Mouse (Mus musculus) left cerebral cortex, postnatal 14 days (tissue): ENCODE data around the gene Tsc22d2. TPM values are rescaled to one million over a fixed set of nuclear protein-coding genes. Genes with fewer than 3 reads are reported as not detected.

ENCODE experiments used
- DNase-seq, 2 experiments: peaks; one replicate each; pipeline ENCODE4 v3.0.0; 2021 to 2022; ENCODE audit warnings: low spot score in 2 of 2, mixed read lengths in 1 of 2
- intact Hi-C: fragments of 180-260 bp; cut with DNase I; formaldehyde crosslinking; loops from one replicate; pipeline ENCODE4 v1.15.1; 2025
- total RNA-seq, 2 experiments: library from RNA; stranded (reverse); gene quantifications; 2 replicates each; pipeline ENCODE4 v1.2.3; 2021

The Tsc22d2 gene
- total RNA-seq, 2 experiments from 2014 or later: 34.7 to 35.6 TPM

GRCm38 (mm10) chr3:58503720-58504333 lies 89.3 kb downstream of the Tsc22d2 start:
- intact Hi-C loops: no loop called here
- no peak for DNase-seq

- intact Hi-C loops: no loop called here
- no peak for DNase-seq
Observed at GRCm38 (mm10) chr3:58504676-58505075, 90.2 kb downstream of the Tsc22d2 start.

- intact Hi-C loops: no loop called here
- DNase-seq: no peak
Observed at GRCm38 (mm10) chr3:58508020-58508750, 93.7 kb downstream of the Tsc22d2 start.

GRCm38 (mm10) chr3:58511581-58511980 lies 97.1 kb downstream of the Tsc22d2 start:
- intact Hi-C loops: no loop called here
- DNase-seq: no peak

- intact Hi-C loops: no loop called here
- no peak for DNase-seq
Observed at GRCm38 (mm10) chr3:58512740-58513139, 98.2 kb downstream of the Tsc22d2 start.

- DNase-seq: no peak
- intact Hi-C loops: no loop called here
Observed at GRCm38 (mm10) chr3:58513483-58513882, 99.0 kb downstream of the Tsc22d2 start.

- no peak for DNase-seq
Observed at GRCm38 (mm10) chr3:58515947-58516601, 101.6 kb downstream of the Tsc22d2 start.

More at GRCm38 (mm10) chr3:58515947-58516601, 101.6 kb downstream of the Tsc22d2 start:
- intact Hi-C loops: no loop called here

Other genes with a start within 250 kb of the Tsc22d2 start
- 10 to 100 TPM; 43.4 to 44.1 TPM for gene Eif2a, start 111.1 kb downstream of the Tsc22d2 start, total RNA-seq
- gene Serp1, start 111.2 kb downstream of the Tsc22d2 start, total RNA-seq: 10 to 100 TPM; 24.7 to 26.8 TPM
- gene Selenot, start 161.9 kb downstream of the Tsc22d2 start, total RNA-seq: 100 to 1,000 TPM; 166 to 173 TPM
- gene Erich6, start 222.5 kb downstream of the Tsc22d2 start, total RNA-seq: 1 to 10 TPM in 1 of 2 experiments, under 1 TPM in 1; 0.89 to 1.6 TPM